Mouse (Mus musculus): ENCODE data around the gene Nthl1. TPM values are rescaled to one million over a fixed set of nuclear protein-coding genes. Genes with fewer than 3 reads are reported as not detected.

Gene Nthl1
- polyA plus RNA-seq, 1 experiment from 2014 or later, result 18.6 TPM

DNA sequence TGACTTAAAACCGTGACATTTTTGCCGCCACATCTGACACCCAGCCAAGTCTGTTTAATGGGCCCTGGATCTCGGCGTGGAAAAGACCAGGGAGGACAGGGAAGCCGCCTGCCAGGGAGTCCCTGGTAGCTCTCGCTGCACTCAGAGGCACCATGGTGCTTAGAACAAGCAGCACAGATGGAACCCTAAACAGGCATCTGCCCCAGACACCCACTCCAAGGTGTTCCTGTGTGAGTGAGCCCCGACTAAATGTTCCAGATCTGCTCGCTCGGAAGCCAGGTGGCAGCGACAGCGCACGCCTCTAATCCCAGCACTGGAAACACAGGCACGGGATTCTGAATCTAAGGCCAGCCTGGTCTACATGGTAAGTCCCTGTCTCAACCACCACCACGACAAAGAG lies 2.4 kb upstream of the Nthl1 start:
- 88% methylated on average over 14 of the region's 14 CpGs for WGBS

DNA sequence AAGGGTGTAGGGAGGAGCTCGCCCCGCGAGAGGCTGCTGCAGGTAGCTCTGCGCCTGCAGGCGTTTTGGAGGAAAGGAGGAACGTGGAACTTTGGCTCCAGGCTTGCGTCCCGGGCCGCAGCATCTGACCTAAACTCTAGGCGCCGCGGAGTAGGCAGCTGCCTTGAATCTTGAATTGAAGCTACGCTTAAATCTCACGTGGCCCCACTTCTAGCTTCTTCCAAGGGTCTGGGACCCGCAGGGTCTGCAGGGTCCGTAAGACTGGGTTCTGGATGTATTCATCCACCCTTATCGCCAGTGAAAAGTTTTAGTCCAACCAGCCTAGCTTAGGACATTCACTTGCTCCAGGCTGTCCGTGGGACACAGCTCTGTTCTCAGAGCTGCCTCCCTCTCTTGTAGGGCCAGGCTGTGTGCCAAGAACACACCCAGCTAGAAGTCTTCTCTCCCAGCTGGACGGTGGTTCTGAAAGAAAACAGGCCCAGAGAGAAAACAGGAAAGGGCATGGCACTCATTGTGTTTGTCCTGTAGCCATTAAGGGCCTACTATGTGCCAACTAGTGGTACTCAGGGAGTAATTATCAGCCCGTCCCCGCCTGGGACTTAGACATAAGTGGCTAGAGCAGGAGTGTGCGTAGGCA lies 451 bp downstream of the Nthl1 start:
- H3K27ac ChIP-seq (ENCODE audit: low read depth), result peak overlapping the region; percentile 91
- DNase-seq (peak; percentile 77), ATAC-seq (ENCODE audit: insufficient read depth) (peak; percentile 52; the same call in 1 of the 2 replicates)
- peaks cover 9% of the 10 kb centered on the region for H3K4me1 ChIP-seq (ENCODE audit: insufficient read depth)
- no peaks in the 10 kb centered on the region for H3K9me3 ChIP-seq (ENCODE audit: low read depth, low read length)
- 9% methylated on average over 22 of the region's 22 CpGs for WGBS
- peak overlapping the region; percentile 69 for H3K9ac ChIP-seq
- TF ChIP-seq CTCF (IDR thresholded peaks at IDR 0.05; ENCODE audit: low read depth), result no peak
- peak overlapping the region; percentile 78 for H3K4me2 ChIP-seq
- peaks cover 17% of the 10 kb centered on the region for H3K36me3 ChIP-seq (ENCODE audit: insufficient read depth)
- H3K4me3 ChIP-seq (ENCODE audit: low read depth, low read length), result peak overlapping the region; percentile 57
- H3K27me3 ChIP-seq (ENCODE audit: insufficient read depth, low read length), result no peaks in the 10 kb centered on the region

More for the DNA sequence above, 2.4 kb upstream of the Nthl1 start:
- Histone ChIP-seq H3K27ac (ENCODE audit: low read depth) (no peak overlapping the region), H3K36me3 (ENCODE audit: insufficient read depth) (peaks cover 45% of the 10 kb centered on the region), H3K4me2 (no peak overlapping the region), H3K4me3 (ENCODE audit: low read depth, low read length) (no peak overlapping the region), H3K4me1 (ENCODE audit: insufficient read depth) (peaks cover 9% of the 10 kb centered on the region), H3K27me3 (ENCODE audit: insufficient read depth, low read length) (no peaks in the 10 kb centered on the region), H3K9ac (no peak overlapping the region), H3K9me3 (ENCODE audit: low read depth, low read length) (no peaks in the 10 kb centered on the region)
- no peak for ATAC-seq (ENCODE audit: insufficient read depth)
- no peak for DNase-seq
- TF ChIP-seq CTCF (IDR thresholded peaks at IDR 0.05; ENCODE audit: low read depth), result no peak

DNA sequence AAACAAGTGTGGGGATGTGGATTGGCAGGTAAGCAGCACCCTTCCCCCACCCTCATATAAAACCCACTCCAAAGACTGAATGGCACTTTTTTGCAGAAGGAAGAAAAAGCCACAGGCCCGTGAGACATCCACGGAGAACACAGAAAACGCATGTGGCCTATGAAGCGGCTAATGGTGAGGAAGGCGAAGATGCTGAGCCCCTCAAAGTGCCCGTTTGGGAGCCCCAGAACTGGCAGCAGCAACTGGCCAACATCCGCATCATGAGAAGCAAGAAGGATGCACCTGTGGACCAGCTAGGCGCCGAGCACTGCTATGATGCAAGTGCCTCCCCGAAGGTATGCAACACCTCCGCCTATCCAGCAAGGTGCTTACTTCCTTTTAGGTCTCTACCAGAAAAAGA lies 1.4 kb downstream of the Nthl1 start:
- Histone ChIP-seq H3K4me1 (ENCODE audit: insufficient read depth) (peaks cover 9% of the 10 kb centered on the region), H3K36me3 (ENCODE audit: insufficient read depth) (peaks cover 12% of the 10 kb centered on the region), H3K9me3 (ENCODE audit: low read depth, low read length) (no peaks in the 10 kb centered on the region), H3K27me3 (ENCODE audit: insufficient read depth, low read length) (no peaks in the 10 kb centered on the region), H3K9ac (no peak overlapping the region), H3K4me2 (peak overlapping the region; percentile 78; the same call in 1 of the 2 replicates), H3K27ac (ENCODE audit: low read depth) (no peak overlapping the region; the same call in 1 of the 2 replicates), H3K4me3 (ENCODE audit: low read depth, low read length) (no peak overlapping the region)
- no peak for TF ChIP-seq CTCF (IDR thresholded peaks at IDR 0.05; ENCODE audit: low read depth)
- no peak for DNase-seq
- 92% methylated on average over 11 of the region's 11 CpGs for WGBS
- ATAC-seq (ENCODE audit: insufficient read depth), result no peak

DNA sequence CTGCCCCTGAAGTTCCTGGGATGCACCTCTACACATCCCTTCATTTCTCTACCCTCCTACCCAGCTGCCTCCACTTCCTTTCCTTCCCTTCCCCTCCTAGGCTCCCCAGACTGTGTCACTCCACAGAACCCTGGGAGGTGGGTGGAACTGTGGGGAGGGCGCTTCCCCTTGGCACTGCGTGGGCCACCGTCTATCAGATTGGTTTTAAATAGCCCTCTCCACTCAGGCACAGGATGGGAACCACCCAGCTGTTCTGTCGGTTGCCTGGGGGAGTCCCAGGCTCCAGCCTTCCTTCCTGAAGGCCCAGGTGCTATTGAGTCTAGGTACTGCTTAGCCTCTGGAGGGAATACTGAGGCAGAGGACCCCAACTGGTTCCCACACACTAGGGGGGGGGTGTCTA lies 2.5 kb downstream of the Nthl1 start:
- no peak overlapping the region for H3K9ac ChIP-seq
- no peak for ATAC-seq (ENCODE audit: insufficient read depth)
- H3K4me1 ChIP-seq (ENCODE audit: insufficient read depth), result peaks cover 14% of the 10 kb centered on the region
- no peak overlapping the region for H3K27ac ChIP-seq (ENCODE audit: low read depth)
- H3K36me3 ChIP-seq (ENCODE audit: insufficient read depth), result peaks cover 18% of the 10 kb centered on the region
- 78% methylated on average over 4 of the region's 4 CpGs for WGBS
- H3K27me3 ChIP-seq (ENCODE audit: insufficient read depth, low read length), result no peaks in the 10 kb centered on the region
- no peak for DNase-seq
- no peak for TF ChIP-seq CTCF (IDR thresholded peaks at IDR 0.05; ENCODE audit: low read depth)
- no peak overlapping the region for H3K4me2 ChIP-seq
- no peaks in the 10 kb centered on the region for H3K9me3 ChIP-seq (ENCODE audit: low read depth, low read length)
- no peak overlapping the region for H3K4me3 ChIP-seq (ENCODE audit: low read depth, low read length)

DNA sequence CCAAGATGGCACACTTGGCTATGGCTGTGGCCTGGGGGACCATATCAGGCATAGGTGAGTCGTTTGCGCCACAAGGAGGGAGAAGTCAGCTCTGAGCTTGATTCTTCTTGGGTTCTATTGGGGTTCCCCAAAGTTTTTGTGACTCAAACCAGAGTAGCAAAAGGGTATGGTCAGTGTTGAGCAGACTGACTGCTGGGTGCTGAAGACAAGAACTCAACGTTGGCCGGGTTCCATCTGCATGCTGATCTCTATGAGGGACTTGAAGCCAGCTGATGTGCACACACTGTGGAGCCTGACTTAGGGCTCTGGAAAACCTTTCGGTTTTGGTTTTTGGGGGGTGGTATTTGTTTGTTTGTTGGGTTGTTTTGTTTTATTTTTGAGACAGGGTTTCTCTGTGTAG lies 3.2 kb downstream of the Nthl1 start:
- no peaks in the 10 kb centered on the region for H3K27me3 ChIP-seq (ENCODE audit: insufficient read depth, low read length)
- ATAC-seq (ENCODE audit: insufficient read depth) (no peak), DNase-seq (no peak)
- 90% methylated on average over 5 of the region's 5 CpGs for WGBS
- no peak overlapping the region for H3K4me2 ChIP-seq
- H3K4me1 ChIP-seq (ENCODE audit: insufficient read depth), result peaks cover 14% of the 10 kb centered on the region
- no peak for TF ChIP-seq CTCF (IDR thresholded peaks at IDR 0.05; ENCODE audit: low read depth)
- no peak overlapping the region for H3K27ac ChIP-seq (ENCODE audit: low read depth)
- no peak overlapping the region for H3K4me3 ChIP-seq (ENCODE audit: low read depth, low read length)
- no peaks in the 10 kb centered on the region for H3K9me3 ChIP-seq (ENCODE audit: low read depth, low read length)
- H3K9ac ChIP-seq, result no peak overlapping the region
- peaks cover 23% of the 10 kb centered on the region; the same call in 1 of the 2 replicates for H3K36me3 ChIP-seq (ENCODE audit: insufficient read depth)

DNA sequence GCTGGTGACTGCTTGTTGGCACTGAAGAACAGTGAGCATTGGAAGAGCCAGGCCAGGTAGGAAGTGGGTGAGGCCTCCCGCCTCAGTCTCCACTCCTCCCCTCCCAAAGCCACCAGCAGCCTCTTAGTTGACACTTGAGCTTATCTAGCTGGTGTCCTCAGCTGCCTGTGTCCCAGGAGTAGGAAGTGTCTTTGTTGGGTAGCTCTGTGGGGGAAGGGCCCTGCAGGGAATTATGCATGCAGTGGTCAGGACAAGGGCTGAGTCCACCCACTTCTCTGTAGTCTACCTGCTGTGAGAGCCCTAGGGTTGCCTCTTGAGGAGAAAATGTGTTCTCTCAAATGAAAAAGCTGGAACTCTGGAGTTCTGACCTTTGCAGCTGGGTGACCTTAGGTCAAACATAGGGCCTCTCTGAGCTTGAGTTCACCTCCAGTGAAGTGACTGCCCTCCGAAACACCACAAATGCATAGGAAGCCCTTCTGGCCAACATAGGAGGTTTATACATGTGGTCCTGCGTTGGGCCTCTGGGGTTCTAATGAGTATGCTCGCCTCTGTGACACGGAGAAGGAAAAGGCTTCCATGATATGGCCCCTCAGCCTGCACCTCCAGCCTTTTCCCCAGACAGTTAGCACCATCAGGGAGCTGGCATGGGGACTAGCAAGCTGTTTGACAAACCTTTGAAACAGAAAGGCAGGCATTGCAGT lies 4.5 kb downstream of the Nthl1 start:
- 70% methylated on average over 5 of the region's 5 CpGs for WGBS
- Histone ChIP-seq H3K9me3 (ENCODE audit: low read depth, low read length) (no peaks in the 10 kb centered on the region), H3K27me3 (ENCODE audit: insufficient read depth, low read length) (no peaks in the 10 kb centered on the region), H3K4me1 (ENCODE audit: insufficient read depth) (peaks cover 14% of the 10 kb centered on the region), H3K9ac (no peak overlapping the region), H3K27ac (ENCODE audit: low read depth) (no peak overlapping the region), H3K4me2 (no peak overlapping the region), H3K36me3 (ENCODE audit: insufficient read depth) (peaks cover 25% of the 10 kb centered on the region; the same call in 1 of the 2 replicates), H3K4me3 (ENCODE audit: low read depth, low read length) (no peak overlapping the region)
- DNase-seq (no peak), ATAC-seq (ENCODE audit: insufficient read depth) (no peak)
- no peak for TF ChIP-seq CTCF (IDR thresholded peaks at IDR 0.05; ENCODE audit: low read depth)

DNA sequence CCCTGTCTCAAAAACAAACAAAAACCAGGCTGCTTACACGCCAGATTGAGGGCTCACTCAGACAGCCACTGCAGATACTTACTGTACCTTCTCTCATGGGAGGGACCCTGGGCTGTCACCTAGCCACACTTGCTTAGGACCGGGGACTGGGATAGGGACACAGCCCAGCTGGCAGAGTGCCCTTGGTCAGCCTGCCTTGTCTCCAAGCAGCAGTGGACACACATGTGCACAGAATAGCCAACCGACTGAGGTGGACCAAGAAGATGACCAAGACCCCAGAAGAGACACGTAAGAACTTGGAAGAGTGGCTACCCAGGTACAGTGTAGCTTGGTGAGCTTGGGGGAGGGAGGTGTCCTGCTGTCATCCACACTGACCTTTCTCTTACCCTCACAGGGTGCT lies 5.7 kb downstream of the Nthl1 start:
- no peaks in the 10 kb centered on the region for H3K9me3 ChIP-seq (ENCODE audit: low read depth, low read length)
- no peak overlapping the region for H3K4me3 ChIP-seq (ENCODE audit: low read depth, low read length)
- TF ChIP-seq CTCF (IDR thresholded peaks at IDR 0.05; ENCODE audit: low read depth), result no peak
- H3K4me2 ChIP-seq, result no peak overlapping the region
- ATAC-seq (ENCODE audit: insufficient read depth), result no peak
- H3K36me3 ChIP-seq (ENCODE audit: insufficient read depth), result peaks cover 32% of the 10 kb centered on the region; the same call in 1 of the 2 replicates
- peaks cover 12% of the 10 kb centered on the region for H3K4me1 ChIP-seq (ENCODE audit: insufficient read depth)
- no peaks in the 10 kb centered on the region for H3K27me3 ChIP-seq (ENCODE audit: insufficient read depth, low read length)
- H3K27ac ChIP-seq (ENCODE audit: low read depth), result 0 out of 2 replicates have a peak overlapping the region, but pooled peaks have one; percentile 89
- DNase-seq, result no peak
- 71% methylated on average over 4 of the region's 4 CpGs for WGBS
- no peak overlapping the region for H3K9ac ChIP-seq
